Mouse (Mus musculus) cortical plate, adult 2 months (tissue): ENCODE results near the gene Helz2.

Source experiments
- CTCF ChIP-seq: fragments of 200-500 bp; IDR thresholded peaks from 2 replicates; pipeline ENCODE4 v1.5.1; 2011; ENCODE audit warnings: mild to moderate bottlenecking, control low read depth, low read length; ENCODE audit not compliant: insufficient read depth; ENCODE audit errors: extremely low read depth
- POLR2A ChIP-seq: fragments of 200-500 bp; IDR thresholded peaks from 2 replicates; pipeline ENCODE4 v1.6.1; 2011; ENCODE audit warnings: mild to moderate bottlenecking, low read length, control low read depth; ENCODE audit not compliant: insufficient read depth; ENCODE audit errors: extremely low read depth

DNA sequence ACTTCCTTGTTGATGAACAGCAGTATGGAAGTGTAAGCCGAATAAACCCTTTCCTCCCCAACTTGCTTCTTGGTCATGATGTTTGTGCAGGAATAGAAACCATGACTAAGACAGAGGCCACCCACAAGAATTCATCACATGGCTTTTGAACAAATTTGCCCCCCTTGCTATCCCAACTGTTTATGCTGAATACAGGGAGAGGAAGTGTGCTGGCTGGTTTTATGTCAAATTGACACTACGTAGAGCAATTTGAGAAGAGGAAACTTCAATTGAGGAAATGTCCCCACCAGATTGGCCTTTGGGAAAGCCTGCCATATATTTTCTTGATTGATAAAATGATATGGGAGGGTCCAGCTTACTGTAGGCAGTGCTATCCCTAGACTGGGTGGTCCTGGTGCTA lies 32.0 kb upstream of the Helz2 start:
- TF ChIP-seq CTCF: no peak
- no peak for TF ChIP-seq POLR2A
